Comparison of ENCODE assay signal across 8 mouse cellular contexts in genomic region chr11:94468582-94469064, GRCm38 (mm10). TPM values are rescaled to one million over a fixed set of nuclear protein-coding genes. Genes with fewer than 3 reads are reported as not detected.
DNase-seq lines count a peak whose midpoint lies in the region; ATAC-seq and TF ChIP-seq lines count a peak whose summit lies in the region.

No protein-coding gene starts in this region.

- 18% methylated on average over 4 of the region's 4 CpGs for WGBS in forebrain, embryonic 11.5 days
- 4% methylated on average over 4 of the region's 4 CpGs for WGBS in midbrain, embryonic 15.5 days

- peak overlapping the region; percentile 85 for H3K27ac ChIP-seq in forebrain, embryonic 11.5 days (ENCODE audit: low read depth, low read length)
- H3K27ac ChIP-seq in layer of hippocampus, adult 2 months, result peak overlapping the region; percentile 85
- H3K27ac ChIP-seq in midbrain, embryonic 15.5 days, result peak overlapping the region; percentile 95

- peaks cover 8% of the 10 kb centered on the region; the same call in 1 of the 2 replicates for H3K27me3 ChIP-seq in forebrain, embryonic 11.5 days (ENCODE audit: control insufficient read depth, insufficient read depth, low read length)
- no peaks in the 10 kb centered on the region for H3K27me3 ChIP-seq in midbrain, embryonic 15.5 days (replicated peaks)

- TF ChIP-seq CTCF in layer of hippocampus, adult 2 months (conservative IDR thresholded peaks at IDR 0.05), result no peak

- peak; percentile 87 for ATAC-seq in forebrain, embryonic 11.5 days (replicated peaks; ENCODE audit: low FRiP score)
- ATAC-seq in midbrain, embryonic 15.5 days (replicated peaks), result peak; percentile 91
- ATAC-seq in monocyte, adult 5-6 weeks (replicated peaks; ENCODE audit: insufficient number of reproducible peaks, low FRiP score, low TSS enrichment, poor library complexity, severe bottlenecking), result no peak

- H3K4me2 ChIP-seq in forebrain, embryonic 11.5 days (ENCODE audit: low read depth, low read length, severe bottlenecking), result peak overlapping the region; percentile 6; the same call in 1 of the 2 replicates
- H3K4me2 ChIP-seq in midbrain, embryonic 15.5 days, result peak overlapping the region; percentile 85

- H3K36me3 ChIP-seq in forebrain, embryonic 11.5 days (ENCODE audit: control insufficient read depth, insufficient read depth, low read length), result no peaks in the 10 kb centered on the region
- no peaks in the 10 kb centered on the region for H3K36me3 ChIP-seq in midbrain, embryonic 15.5 days (replicated peaks)

- peaks cover 31% of the 10 kb centered on the region for H3K4me1 ChIP-seq in forebrain, embryonic 11.5 days (replicated peaks; ENCODE audit: control insufficient read depth, insufficient read depth, low read length)
- peaks cover 70% of the 10 kb centered on the region for H3K4me1 ChIP-seq in midbrain, embryonic 15.5 days

- no peak overlapping the region for H3K9ac ChIP-seq in forebrain, embryonic 11.5 days (ENCODE audit: low read length)
- H3K9ac ChIP-seq in midbrain, embryonic 15.5 days, result no peak overlapping the region

- DNase-seq in cerebellum, postnatal 14 days, result peak; percentile 83 to 93
- peak; percentile 88 for DNase-seq in forebrain, embryonic 11.5 days (ENCODE audit: low spot score)
- DNase-seq in layer of hippocampus, adult 2 months (ENCODE audit: low spot score in 2 of 2), result peak; percentile 68 to 83
- no peak for DNase-seq in heart, adult 18-20 months
- DNase-seq in c-Kit-positive CD71-positive TER-119-positive erythroid progenitor cells, embryonic 14.5 days (ENCODE audit: low spot score), result no peak
- DNase-seq in ovary, postnatal 10 days (ENCODE audit: low spot score), result no peak

- H3K4me3 ChIP-seq in forebrain, embryonic 11.5 days (ENCODE audit: low read depth, low read length), result no peak overlapping the region
- no peak overlapping the region for H3K4me3 ChIP-seq in layer of hippocampus, adult 2 months
- H3K4me3 ChIP-seq in midbrain, embryonic 15.5 days, result no peak overlapping the region

- no peaks in the 10 kb centered on the region for H3K9me3 ChIP-seq in forebrain, embryonic 11.5 days (ENCODE audit: control insufficient read depth, low read length)
- H3K9me3 ChIP-seq in midbrain, embryonic 15.5 days, result no peaks in the 10 kb centered on the region

RNA-seq across cellular contexts. Expression of gene Cacna1g, which starts 5.4 kb away (rescaled TPM):
- 13.0 and 17.4 TPM in 2 replicates for polyA plus RNA-seq in forebrain, embryonic 11.5 days (2014; fragmentation: Nextera tagmentation; extraction: Ambion mirVana)
- total RNA-seq in layer of hippocampus, adult 2 months (2021), result 10 to 100 TPM; 61.0 to 74.0 TPM
- polyA plus RNA-seq in midbrain, embryonic 15.5 days (2015; fragmentation: Nextera tagmentation; extraction: Ambion mirVana), result 17.7 and 20.7 TPM in 2 replicates
- 10 to 100 TPM in 1 of 2 experiments, 1 to 10 TPM in 1; 8.7 to 10.1 TPM for total RNA-seq in heart, adult 18-20 months (2021)
- total RNA-seq in monocyte, adult 5-6 weeks (2017), result not detected in 3 replicates

RNA-seq across cellular contexts. Expression of gene Spata20, which starts 17.4 kb away (rescaled TPM):
- 0.17 TPM in 1 of 2 replicates, not detected in the other for polyA plus RNA-seq in forebrain, embryonic 11.5 days (2014; fragmentation: Nextera tagmentation; extraction: Ambion mirVana)
- total RNA-seq in layer of hippocampus, adult 2 months (2021), result under 1 TPM in 1 of 2 experiments, not detected in 1; 0.18 TPM
- polyA plus RNA-seq in midbrain, embryonic 15.5 days (2015; fragmentation: Nextera tagmentation; extraction: Ambion mirVana), result 0.48 and 0.69 TPM in 2 replicates
- under 1 TPM; 0.17 to 0.54 TPM for total RNA-seq in heart, adult 18-20 months (2021)
- 0.67 TPM in 1 of 3 replicates, not detected in the others for total RNA-seq in monocyte, adult 5-6 weeks (2017)

RNA-seq across cellular contexts. Expression of gene Epn3, which starts 31.2 kb away (rescaled TPM):
- 0.48 and 0.64 TPM in 2 replicates for polyA plus RNA-seq in forebrain, embryonic 11.5 days (2014; fragmentation: Nextera tagmentation; extraction: Ambion mirVana)
- total RNA-seq in layer of hippocampus, adult 2 months (2021), result 1 to 10 TPM; 1.6 TPM
- polyA plus RNA-seq in midbrain, embryonic 15.5 days (2015; fragmentation: Nextera tagmentation; extraction: Ambion mirVana), result 0.72 and 1.2 TPM in 2 replicates
- total RNA-seq in heart, adult 18-20 months (2021), result 10 to 100 TPM; 19.3 to 21.1 TPM
- total RNA-seq in monocyte, adult 5-6 weeks (2017), result not detected in 3 replicates

RNA-seq across cellular contexts. Expression of gene Mycbpap, which starts 52.9 kb away (rescaled TPM):
- polyA plus RNA-seq in forebrain, embryonic 11.5 days (2014; fragmentation: Nextera tagmentation; extraction: Ambion mirVana), result 1.9 and 4.8 TPM in 2 replicates
- total RNA-seq in layer of hippocampus, adult 2 months (2021), result 1 to 10 TPM; 2.2 to 4.6 TPM
- polyA plus RNA-seq in midbrain, embryonic 15.5 days (2015; fragmentation: Nextera tagmentation; extraction: Ambion mirVana), result 4.1 and 4.5 TPM in 2 replicates
- total RNA-seq in heart, adult 18-20 months (2021), result 1 to 10 TPM in 1 of 2 experiments, under 1 TPM in 1; 0.67 to 1.5 TPM
- 0.19 TPM in 1 of 3 replicates, not detected in the others for total RNA-seq in monocyte, adult 5-6 weeks (2017)

Comparison
In these comparisons a context has a peak if more than half of its experiments do, and no peak if none do; other contexts are left out.
1. DNase-seq: peak in cerebellum, postnatal 14 days (2 of 2), forebrain, embryonic 11.5 days (single experiment) and layer of hippocampus, adult 2 months (2 of 2); none in heart, adult 18-20 months (0 of 2), c-Kit-positive CD71-positive TER-119-positive erythroid progenitor cells, embryonic 14.5 days (single experiment) and ovary, postnatal 10 days (single experiment).
2. RNA of gene Epn3, which starts 31.2 kb away (total RNA-seq): 19.3 to 21.1 TPM in heart, adult 18-20 months; 1.6 TPM in layer of hippocampus, adult 2 months and not detected in monocyte, adult 5-6 weeks; every median in the first group is over 4 times any median in the second.
3. Peak in every context shown above with its lines, with median percentiles within 50 percentile points of each other: H3K27ac ChIP-seq.